15 mouse cellular contexts compared by ENCODE assay signal in the genomic region with DNA sequence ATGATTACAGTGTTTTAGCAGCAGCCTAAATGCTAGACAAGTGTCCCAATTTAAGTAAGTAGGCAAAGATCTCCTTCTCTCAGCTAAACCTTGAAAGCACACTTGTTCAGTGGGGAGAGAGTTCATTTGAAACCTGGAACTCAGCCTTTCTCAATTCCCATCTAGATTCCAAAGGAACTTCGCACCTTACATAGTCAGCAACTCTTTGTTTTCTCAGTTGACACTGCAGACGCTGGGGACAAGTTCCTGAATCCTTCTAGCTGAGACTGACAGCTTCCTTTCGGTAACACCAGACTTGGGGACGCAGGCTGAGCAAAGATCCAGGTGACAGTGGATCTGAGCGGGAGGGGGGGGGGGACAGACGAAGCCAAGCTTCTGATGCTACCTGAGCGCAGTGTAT.
DNase-seq lines count a peak whose midpoint lies in the region; ATAC-seq and TF ChIP-seq lines count a peak whose summit lies in the region.
"Had no signal": no experiment of that assay in that cellular context is flagged by ENCODE, and none has a peak within 500 bp of the region (broad histone marks: within the 10 kb centered on the region; RNA-seq: fewer than 3 reads in every experiment).

No protein-coding gene starts in this region.

- peaks cover 49% of the 10 kb centered on the region for H3K4me1 ChIP-seq in heart, embryonic 15.5 days (replicated peaks)
- peaks cover 1% of the 10 kb centered on the region for H3K4me1 ChIP-seq in heart, adult 2 months (ENCODE audit: control insufficient read depth, insufficient read depth, low read length)
- peaks cover 56% of the 10 kb centered on the region for H3K4me1 ChIP-seq in midbrain, embryonic 10.5 days
- peaks cover 3% of the 10 kb centered on the region; the same call in 1 of the 2 replicates for H3K4me1 ChIP-seq in midbrain, postnatal 0 days (ENCODE audit: insufficient read depth, low read length)
- H3K4me1 ChIP-seq in limb, embryonic 13.5 days, result peaks cover 60% of the 10 kb centered on the region

- DNase-seq in heart, adult 2 months, result no peak
- no peak for DNase-seq in midbrain, embryonic 10.5 days (ENCODE audit: low spot score)
- no peak for DNase-seq in midbrain, postnatal 0 days (ENCODE audit: low spot score)
- no peak for DNase-seq in ovary, postnatal 14 days (ENCODE audit: low spot score)
- no peak for DNase-seq in kidney, adult 9 months
- DNase-seq: cerebellum, adult 18-20 months; gastrocnemius, postnatal 14 days; layer of hippocampus, postnatal 36 days; thymus, postnatal 14 days had no signal

- no peak overlapping the region for H3K9ac ChIP-seq in heart, embryonic 15.5 days
- H3K9ac ChIP-seq in heart, adult 2 months (ENCODE audit: low read depth, low read length), result no peak overlapping the region
- H3K9ac ChIP-seq in midbrain, postnatal 0 days (replicated peaks; ENCODE audit: low read length, poor library complexity, severe bottlenecking), result no peak overlapping the region
- 0 out of 2 replicates have a peak overlapping the region, but pooled peaks have one; percentile 19 for H3K9ac ChIP-seq in limb, embryonic 13.5 days
- H3K9ac ChIP-seq: intestine, embryonic 15.5 days; limb, embryonic 15.5 days had no signal

- H3K27ac ChIP-seq in heart, embryonic 15.5 days, result peak overlapping the region; percentile 37; the same call in 1 of the 2 replicates
- no peak overlapping the region for H3K27ac ChIP-seq in heart, adult 2 months
- peak overlapping the region; percentile 34; the same call in 1 of the 2 replicates for H3K27ac ChIP-seq in midbrain, embryonic 10.5 days (replicated peaks)
- no peak overlapping the region for H3K27ac ChIP-seq in midbrain, postnatal 0 days (ENCODE audit: low read depth, low read length)
- H3K27ac ChIP-seq in limb, embryonic 13.5 days, result no peak overlapping the region
- H3K27ac ChIP-seq: intestine, embryonic 15.5 days; limb, embryonic 15.5 days had no signal

- TF ChIP-seq POLR2A in heart, adult 2 months (IDR thresholded peaks at IDR 0.05; ENCODE audit: insufficient read depth, low read depth, low read length), result no peak

- ATAC-seq in heart, embryonic 15.5 days (replicated peaks; ENCODE audit: insufficient number of reproducible peaks, insufficient read depth, low FRiP score, low read depth), result no peak
- ATAC-seq in midbrain, postnatal 0 days (ENCODE audit: low FRiP score), result no peak
- no peak for ATAC-seq in limb, embryonic 13.5 days (ENCODE audit: low FRiP score, low read depth)
- ATAC-seq: intestine, embryonic 15.5 days; lung, postnatal 0 days had no signal

- TF ChIP-seq CTCF in heart, adult 2 months (IDR thresholded peaks at IDR 0.05), result no peak
- TF ChIP-seq CTCF in midbrain, postnatal 0 days (IDR thresholded peaks at IDR 0.05), result no peak

- H3K79me2 ChIP-seq in heart, adult 2 months (replicated peaks; ENCODE audit: control insufficient read depth, insufficient read depth, low read length), result 0 out of 2 replicates have a peak, but pooled peaks cover 1% of the 10 kb centered on the region

- H3K4me2 ChIP-seq in heart, embryonic 15.5 days, result peak overlapping the region; percentile 12
- H3K4me2 ChIP-seq in midbrain, postnatal 0 days (ENCODE audit: low read depth, low read length, poor library complexity, severe bottlenecking), result no peak overlapping the region; the same call in 1 of the 2 replicates
- H3K4me2 ChIP-seq in limb, embryonic 13.5 days (replicated peaks), result peak overlapping the region; percentile 11; the same call in 1 of the 2 replicates
- H3K4me2 ChIP-seq: intestine, embryonic 15.5 days; limb, embryonic 15.5 days had no signal

- peaks cover 5% of the 10 kb centered on the region; the same call in 1 of the 2 replicates for H3K36me3 ChIP-seq in heart, embryonic 15.5 days
- peaks cover 4% of the 10 kb centered on the region for H3K36me3 ChIP-seq in heart, adult 2 months (ENCODE audit: control insufficient read depth, insufficient read depth, low read length)
- H3K36me3 ChIP-seq in midbrain, embryonic 10.5 days, result peaks cover 6% of the 10 kb centered on the region; the same call in 1 of the 2 replicates
- no peaks in the 10 kb centered on the region for H3K36me3 ChIP-seq in midbrain, postnatal 0 days (ENCODE audit: insufficient read depth, low read length)
- H3K36me3 ChIP-seq in limb, embryonic 13.5 days, result no peaks in the 10 kb centered on the region
- H3K36me3 ChIP-seq: intestine, embryonic 15.5 days; limb, embryonic 15.5 days had no signal

- H3K9me3 ChIP-seq in heart, embryonic 15.5 days (replicated peaks), result no peaks in the 10 kb centered on the region
- H3K9me3 ChIP-seq in midbrain, embryonic 10.5 days (replicated peaks), result no peaks in the 10 kb centered on the region
- no peaks in the 10 kb centered on the region for H3K9me3 ChIP-seq in midbrain, postnatal 0 days (ENCODE audit: low read length)
- no peaks in the 10 kb centered on the region for H3K9me3 ChIP-seq in limb, embryonic 13.5 days
- H3K9me3 ChIP-seq: intestine, embryonic 15.5 days; limb, embryonic 15.5 days had no signal

- intact Hi-C loops in heart, adult 2 months (cut with DNase I), result no loop called here

- WGBS in heart, embryonic 15.5 days, result 60% methylated on average over 7 of the region's 7 CpGs
- 59% methylated on average over 7 of the region's 7 CpGs for WGBS in heart, adult 2 months
- 82% methylated on average over 7 of the region's 7 CpGs for WGBS in midbrain, embryonic 10.5 days
- 64% methylated on average over 7 of the region's 7 CpGs for WGBS in midbrain, postnatal 0 days
- 63% methylated on average over 7 of the region's 7 CpGs for WGBS in limb, embryonic 13.5 days

- H3K27me3 ChIP-seq in heart, embryonic 15.5 days, result no peaks in the 10 kb centered on the region
- H3K27me3 ChIP-seq in heart, adult 2 months (ENCODE audit: control insufficient read depth, insufficient read depth, low read length), result no peaks in the 10 kb centered on the region
- H3K27me3 ChIP-seq in midbrain, embryonic 10.5 days (ENCODE audit: low read depth, poor library complexity, severe bottlenecking), result peaks cover 42% of the 10 kb centered on the region
- H3K27me3 ChIP-seq in midbrain, postnatal 0 days (ENCODE audit: insufficient read depth, low read length), result no peaks in the 10 kb centered on the region
- no peaks in the 10 kb centered on the region for H3K27me3 ChIP-seq in limb, embryonic 13.5 days
- H3K27me3 ChIP-seq: intestine, embryonic 15.5 days; limb, embryonic 15.5 days had no signal

- H3K4me3 ChIP-seq in heart, embryonic 15.5 days, result no peak overlapping the region
- H3K4me3 ChIP-seq in heart, adult 2 months, result no peak overlapping the region
- H3K4me3 ChIP-seq in midbrain, embryonic 10.5 days, result no peak overlapping the region
- H3K4me3 ChIP-seq in midbrain, postnatal 0 days (ENCODE audit: low read depth, low read length), result no peak overlapping the region
- no peak overlapping the region for H3K4me3 ChIP-seq in limb, embryonic 13.5 days
- H3K4me3 ChIP-seq: erythroblast, embryonic 14.5 days; intestine, embryonic 15.5 days; limb, embryonic 15.5 days had no signal

- no peak for TF ChIP-seq EP300 in heart, adult 2 months (IDR thresholded peaks at IDR 0.05; ENCODE audit: insufficient read depth, low read depth, low read length)

Comparison
In these comparisons a context has a peak if more than half of its experiments do, and no peak if none do; other contexts are left out.
1. H3K27ac ChIP-seq: peak in heart, embryonic 15.5 days (single experiment) and midbrain, embryonic 10.5 days (single experiment); none in heart, adult 2 months (single experiment), midbrain, postnatal 0 days (single experiment) and limb, embryonic 13.5 days (single experiment).